15 mouse cellular contexts compared by ENCODE assay signal in genomic region chr3:101804971-101805561, GRCm38 (mm10). TPM values are rescaled to one million over a fixed set of nuclear protein-coding genes. Genes with fewer than 3 reads are reported as not detected.
DNase-seq lines count a peak whose midpoint lies in the region; ATAC-seq and TF ChIP-seq lines count a peak whose summit lies in the region.
"Had no signal": no experiment of that assay in that cellular context is flagged by ENCODE, and none has a peak within 500 bp of the region (broad histone marks: within the 10 kb centered on the region; RNA-seq: fewer than 3 reads in every experiment).

No protein-coding gene starts in this region.

- peaks cover 41% of the 10 kb centered on the region for H3K4me1 ChIP-seq in heart, postnatal 0 days (ENCODE audit: control insufficient read depth, insufficient read depth)
- H3K4me1 ChIP-seq in lung, embryonic 14.5 days (ENCODE audit: insufficient read depth): peaks cover 19% of the 10 kb centered on the region
- H3K4me1 ChIP-seq in lung, postnatal 0 days (ENCODE audit: insufficient read depth, low read depth, low read length): peaks cover 8% of the 10 kb centered on the region; the same call in 1 of the 2 replicates
- H3K4me1 ChIP-seq in limb, embryonic 10.5 days: peaks cover 61% of the 10 kb centered on the region

- ATAC-seq in heart, postnatal 0 days (ENCODE audit: insufficient read depth, low read depth): no peak
- no peak for ATAC-seq in lung, embryonic 14.5 days (ENCODE audit: insufficient read depth)
- ATAC-seq in lung, postnatal 0 days: no peak

- H3K9ac ChIP-seq in heart, postnatal 0 days (replicated peaks; ENCODE audit: low read depth, low read length): no peak overlapping the region; the same call in 1 of the 2 replicates
- no peak overlapping the region for H3K9ac ChIP-seq in lung, embryonic 14.5 days
- no peak overlapping the region for H3K9ac ChIP-seq in lung, postnatal 0 days (replicated peaks; ENCODE audit: low read depth)
- H3K9ac ChIP-seq: forebrain, embryonic 12.5 days had no signal

- no peak for TF ChIP-seq CTCF in heart, postnatal 0 days (IDR thresholded peaks at IDR 0.05; ENCODE audit: low read depth)
- no peak for TF ChIP-seq CTCF in lung, embryonic 14.5 days (IDR thresholded peaks at IDR 0.05; ENCODE audit: low read depth)
- no peak for TF ChIP-seq CTCF in lung, postnatal 0 days (IDR thresholded peaks at IDR 0.05)

- 56% methylated on average over 11 of the region's 11 CpGs for WGBS in heart, postnatal 0 days
- WGBS in lung, embryonic 14.5 days: 57% methylated on average over 11 of the region's 11 CpGs
- WGBS in lung, postnatal 0 days: 65% methylated on average over 11 of the region's 11 CpGs
- WGBS in limb, embryonic 10.5 days: 63% methylated on average over 11 of the region's 11 CpGs

- H3K27me3 ChIP-seq in heart, postnatal 0 days (ENCODE audit: control insufficient read depth, insufficient read depth, low read length): no peaks in the 10 kb centered on the region
- H3K27me3 ChIP-seq in lung, embryonic 14.5 days (ENCODE audit: insufficient read depth, low read length): no peaks in the 10 kb centered on the region
- no peaks in the 10 kb centered on the region for H3K27me3 ChIP-seq in lung, postnatal 0 days (replicated peaks; ENCODE audit: insufficient read depth, low read length)
- H3K27me3 ChIP-seq in limb, embryonic 10.5 days (ENCODE audit: low read depth, poor library complexity, severe bottlenecking): no peaks in the 10 kb centered on the region

- H3K9me3 ChIP-seq in heart, postnatal 0 days (replicated peaks; ENCODE audit: control insufficient read depth, low read length): no peaks in the 10 kb centered on the region
- no peaks in the 10 kb centered on the region for H3K9me3 ChIP-seq in lung, embryonic 14.5 days (ENCODE audit: low read depth, low read length)
- H3K9me3 ChIP-seq in lung, postnatal 0 days (ENCODE audit: low read length): no peaks in the 10 kb centered on the region
- H3K9me3 ChIP-seq in limb, embryonic 10.5 days (replicated peaks): no peaks in the 10 kb centered on the region
- H3K9me3 ChIP-seq: forebrain, embryonic 12.5 days; lung, embryonic 15.5 days had no signal

- H3K36me3 ChIP-seq in heart, postnatal 0 days (replicated peaks; ENCODE audit: control insufficient read depth, insufficient read depth, low read length): no peaks in the 10 kb centered on the region
- no peaks in the 10 kb centered on the region for H3K36me3 ChIP-seq in lung, embryonic 14.5 days (ENCODE audit: insufficient read depth)
- H3K36me3 ChIP-seq in lung, postnatal 0 days (ENCODE audit: insufficient read depth, low read length): no peaks in the 10 kb centered on the region
- H3K36me3 ChIP-seq in limb, embryonic 10.5 days: no peaks in the 10 kb centered on the region
- H3K36me3 ChIP-seq: forebrain, embryonic 12.5 days; lung, embryonic 15.5 days had no signal

- H3K4me3 ChIP-seq in heart, postnatal 0 days (ENCODE audit: low read depth, low read length): no peak overlapping the region
- no peak overlapping the region for H3K4me3 ChIP-seq in lung, embryonic 14.5 days (ENCODE audit: low read depth, low read length)
- no peak overlapping the region for H3K4me3 ChIP-seq in lung, postnatal 0 days (ENCODE audit: low read depth, low read length)
- H3K4me3 ChIP-seq in limb, embryonic 10.5 days: peak overlapping the region; percentile 26; the same call in 1 of the 2 replicates
- H3K4me3 ChIP-seq: forebrain, embryonic 12.5 days; lung, embryonic 15.5 days had no signal

- peak; percentile 13 for DNase-seq in embryo, embryonic 9.5 days (ENCODE audit: extremely low spot score)
- no peak for DNase-seq in embryo, embryonic 11 days
- DNase-seq in heart, postnatal 0 days (ENCODE audit: low spot score): no peak
- DNase-seq in heart, postnatal 25 days (ENCODE audit: low spot score): no peak
- DNase-seq in lung, embryonic 14.5 days: no peak
- DNase-seq in lung, postnatal 0 days (ENCODE audit: low spot score): no peak
- no peak for DNase-seq in limb, embryonic 10.5 days (ENCODE audit: low spot score)
- DNase-seq in adrenal gland, postnatal 25 days: no peak
- DNase-seq: adrenal gland, adult 8-10 months; layer of hippocampus, postnatal 36 days had no signal

- H3K4me2 ChIP-seq in heart, postnatal 0 days (ENCODE audit: low read depth, low read length): no peak overlapping the region
- H3K4me2 ChIP-seq in lung, embryonic 14.5 days: no peak overlapping the region
- H3K4me2 ChIP-seq in lung, postnatal 0 days (replicated peaks; ENCODE audit: low read depth, low read length): no peak overlapping the region

- intact Hi-C loops in heart, postnatal 25 days (cut with DNase I): loop anchor here (2.0 to 5.0 kb wide), 2 partner anchors 98 to 202 kb away; no protein-coding TSS in a partner anchor

- H3K27ac ChIP-seq in heart, postnatal 0 days (ENCODE audit: low read depth): peak overlapping the region; percentile 96
- peak overlapping the region; percentile 30; the same call in 1 of the 2 replicates for H3K27ac ChIP-seq in lung, embryonic 14.5 days (ENCODE audit: low read depth)
- no peak overlapping the region for H3K27ac ChIP-seq in lung, postnatal 0 days (ENCODE audit: low read length)
- H3K27ac ChIP-seq in limb, embryonic 10.5 days: peak overlapping the region; percentile 3
- H3K27ac ChIP-seq: forebrain, embryonic 12.5 days; lung, embryonic 15.5 days had no signal

- no peak for TF ChIP-seq EP300 in heart, postnatal 0 days (IDR thresholded peaks at IDR 0.05; ENCODE audit: low read depth)
- no peak for TF ChIP-seq EP300 in lung, postnatal 0 days (IDR thresholded peaks at IDR 0.05)

RNA-seq across cellular contexts. Expression of gene Mab21l3, which starts 43.7 kb away (rescaled TPM):
- 1.6 TPM in 1 of 2 replicates, not detected in the other for total RNA-seq in heart, postnatal 0 days (2014; rRNA removed; ENCODE audit: low replicate concordance)
- polyA plus RNA-seq in heart, postnatal 0 days (2015; fragmentation: Nextera tagmentation; extraction: Ambion mirVana): 0.10 and 0.14 TPM in 2 replicates
- total RNA-seq in heart, postnatal 25 days (2021): under 1 TPM in 1 of 2 experiments, not detected in 1; 0.08 TPM
- polyA plus RNA-seq in lung, embryonic 14.5 days (2014; fragmentation: Nextera tagmentation; extraction: Ambion mirVana): 0.12 and 0.68 TPM in 2 replicates
- polyA plus RNA-seq in lung, postnatal 0 days (2015; fragmentation: Nextera tagmentation; extraction: Ambion mirVana): 0.12 and 0.37 TPM in 2 replicates
- polyA plus RNA-seq in limb, embryonic 10.5 days (2016; fragmentation: Nextera tagmentation; extraction: Ambion mirVana): 0.31 and 1.0 TPM in 2 replicates
- total RNA-seq in adrenal gland, postnatal 25 days (2021): 0.21 and 0.43 TPM in 2 replicates
- total RNA-seq: gastrocnemius, adult 18-20 months; hematopoietic stem cell, adult 5-6 weeks; megakaryocyte, adult 5-6 weeks had no signal
